Mouse (Mus musculus): ENCODE measurements around the gene Arsb.

GRCm38 (mm10) chr13:93967138-93967537, 195.7 kb downstream of the Arsb start:
- TF ChIP-seq CTCF (IDR thresholded peaks at IDR 0.05; ENCODE audit: extremely low read depth, insufficient read depth, low read length) (no peak), POLR2A (IDR thresholded peaks at IDR 0.05; ENCODE audit: extremely low read depth, insufficient read depth, low read length) (no peak)
